Mouse (Mus musculus): ENCODE measurements around the gene A730071L15Rik. TPM values are rescaled to one million over a fixed set of nuclear protein-coding genes. Genes with fewer than 3 reads are reported as not detected.

The A730071L15Rik gene
- polyA plus RNA-seq, 1 experiment from 2014 or later, result 0.39 TPM

GRCm38 (mm10) chr11:6224541-6225229 lies 24.9 kb downstream of the A730071L15Rik start:
- H3K9ac ChIP-seq (ENCODE audit: low read length), result no peak overlapping the region
- no peak overlapping the region for H3K4me3 ChIP-seq (ENCODE audit: low read length)
- no peak for ATAC-seq (replicated peaks; ENCODE audit: extremely low read depth, insufficient read depth, low FRiP score)
- no peaks in the 10 kb centered on the region for H3K9me3 ChIP-seq (replicated peaks; ENCODE audit: control insufficient read depth, low read length)
- WGBS, result 76% methylated on average over 14 of the region's 14 CpGs
- peaks cover 4% of the 10 kb centered on the region for H3K27me3 ChIP-seq (ENCODE audit: control insufficient read depth, insufficient read depth, low read length)
- H3K4me2 ChIP-seq (ENCODE audit: low read depth, low read length), result no peak overlapping the region
- H3K4me1 ChIP-seq (ENCODE audit: control insufficient read depth, insufficient read depth, low read length), result no peaks in the 10 kb centered on the region
- no peak overlapping the region for H3K27ac ChIP-seq (ENCODE audit: low read length)
- H3K36me3 ChIP-seq (ENCODE audit: control insufficient read depth, insufficient read depth), result no peaks in the 10 kb centered on the region

GRCm38 (mm10) chr11:6230012-6230411 lies 30.2 kb downstream of the A730071L15Rik start, which contains the start of gene Npc1l1:
Npc1l1 (minus strand) TSS chr11:6230143.
- WGBS, result 67% methylated on average over 7 of the region's 7 CpGs
- H3K4me1 ChIP-seq (ENCODE audit: control insufficient read depth, insufficient read depth, low read length), result no peaks in the 10 kb centered on the region
- no peak within 1 kb of the TSS for H3K4me3 ChIP-seq (ENCODE audit: low read length)
- H3K9me3 ChIP-seq (replicated peaks; ENCODE audit: control insufficient read depth, low read length), result peaks cover 3% of the 10 kb centered on the region
- H3K36me3 ChIP-seq (ENCODE audit: control insufficient read depth, insufficient read depth), result no peaks in the 10 kb centered on the region
- H3K9ac ChIP-seq (ENCODE audit: low read length), result no peak within 1 kb of the TSS
- no peak within 1 kb of the TSS for H3K4me2 ChIP-seq (ENCODE audit: low read depth, low read length)
- no peak for ATAC-seq (replicated peaks; ENCODE audit: extremely low read depth, insufficient read depth, low FRiP score)
- peaks cover 2% of the 10 kb centered on the region; the same call in 1 of the 2 replicates for H3K27me3 ChIP-seq (ENCODE audit: control insufficient read depth, insufficient read depth, low read length)
- no peak within 1 kb of the TSS for H3K27ac ChIP-seq (ENCODE audit: low read length)

- H3K4me1 ChIP-seq (ENCODE audit: control insufficient read depth, insufficient read depth, low read length), result no peaks in the 10 kb centered on the region
- H3K27me3 ChIP-seq (ENCODE audit: control insufficient read depth, insufficient read depth, low read length), result no peaks in the 10 kb centered on the region
- no peak overlapping the region for H3K27ac ChIP-seq (ENCODE audit: low read length)
- no peak overlapping the region for H3K4me3 ChIP-seq (ENCODE audit: low read length)
- WGBS, result 80% methylated on average over 4 of the region's 4 CpGs
- no peak for ATAC-seq (replicated peaks; ENCODE audit: extremely low read depth, insufficient read depth, low FRiP score)
- H3K9ac ChIP-seq (ENCODE audit: low read length), result no peak overlapping the region
- H3K9me3 ChIP-seq (replicated peaks; ENCODE audit: control insufficient read depth, low read length), result peaks cover 12% of the 10 kb centered on the region
- H3K4me2 ChIP-seq (ENCODE audit: low read depth, low read length), result no peak overlapping the region
- H3K36me3 ChIP-seq (ENCODE audit: control insufficient read depth, insufficient read depth), result no peaks in the 10 kb centered on the region
Measured at GRCm38 (mm10) chr11:6233025-6233424, 33.2 kb downstream of the A730071L15Rik start.

GRCm38 (mm10) chr11:6244707-6245106 lies 44.9 kb downstream of the A730071L15Rik start:
- no peaks in the 10 kb centered on the region for H3K4me1 ChIP-seq (ENCODE audit: control insufficient read depth, insufficient read depth, low read length)
- H3K9ac ChIP-seq (ENCODE audit: low read length), result no peak overlapping the region; the same call in 1 of the 2 replicates
- no peaks in the 10 kb centered on the region for H3K9me3 ChIP-seq (replicated peaks; ENCODE audit: control insufficient read depth, low read length)
- H3K4me3 ChIP-seq (ENCODE audit: low read length), result no peak overlapping the region
- WGBS, result 46% methylated on average over 17 of the region's 19 CpGs
- no peak for ATAC-seq (replicated peaks; ENCODE audit: extremely low read depth, insufficient read depth, low FRiP score)
- no peaks in the 10 kb centered on the region for H3K27me3 ChIP-seq (ENCODE audit: control insufficient read depth, insufficient read depth, low read length)
- no peaks in the 10 kb centered on the region for H3K36me3 ChIP-seq (ENCODE audit: control insufficient read depth, insufficient read depth)
- no peak overlapping the region for H3K4me2 ChIP-seq (ENCODE audit: low read depth, low read length)
- H3K27ac ChIP-seq (ENCODE audit: low read length), result no peak overlapping the region

Other genes with a start within 250 kb of the A730071L15Rik start
- gene Gck, start 249.9 kb upstream of the A730071L15Rik start, polyA plus RNA-seq (2015; fragmentation: Nextera tagmentation; extraction: Ambion mirVana), result 0.75 and 1.2 TPM in 2 replicates
- 38.3 and 40.5 TPM in 2 replicates for gene Ykt6, start 244.3 kb upstream of the A730071L15Rik start, polyA plus RNA-seq (2015; fragmentation: Nextera tagmentation; extraction: Ambion mirVana)
- gene Camk2b, start 133.7 kb upstream of the A730071L15Rik start, polyA plus RNA-seq (2015; fragmentation: Nextera tagmentation; extraction: Ambion mirVana), result 2.7 and 2.8 TPM in 2 replicates
- 35.9 and 38.8 TPM in 2 replicates for gene Nudcd3, start 386 bp downstream of the A730071L15Rik start, polyA plus RNA-seq (2015; fragmentation: Nextera tagmentation; extraction: Ambion mirVana)
- 0.02 and 0.34 TPM in 2 replicates for gene Npc1l1, start 30.1 kb downstream of the A730071L15Rik start, polyA plus RNA-seq (2015; fragmentation: Nextera tagmentation; extraction: Ambion mirVana)
- 54.1 and 57.9 TPM in 2 replicates for gene Ddx56, start 67.7 kb downstream of the A730071L15Rik start, polyA plus RNA-seq (2015; fragmentation: Nextera tagmentation; extraction: Ambion mirVana)
- 85.5 and 87.2 TPM in 2 replicates for gene Tmed4, start 74.8 kb downstream of the A730071L15Rik start, polyA plus RNA-seq (2015; fragmentation: Nextera tagmentation; extraction: Ambion mirVana)
- 316 and 340 TPM in 2 replicates for gene Ogdh, start 91.6 kb downstream of the A730071L15Rik start, polyA plus RNA-seq (2015; fragmentation: Nextera tagmentation; extraction: Ambion mirVana)
- gene Zmiz2, start 189.0 kb downstream of the A730071L15Rik start, polyA plus RNA-seq (2015; fragmentation: Nextera tagmentation; extraction: Ambion mirVana), result 7.4 and 8.7 TPM in 2 replicates
- gene Ppia, start 215.4 kb downstream of the A730071L15Rik start, polyA plus RNA-seq (2015; fragmentation: Nextera tagmentation; extraction: Ambion mirVana), result 3,856 and 4,038 TPM in 2 replicates
- gene H2afv, start 244.4 kb downstream of the A730071L15Rik start, polyA plus RNA-seq (2015; fragmentation: Nextera tagmentation; extraction: Ambion mirVana), result 327 and 358 TPM in 2 replicates

Data from heart, embryonic 16.5 days (tissue).